Mouse (Mus musculus) frontal cortex, adult 2 months (tissue): ENCODE data around the gene Leap2. TPM values are rescaled to one million over a fixed set of nuclear protein-coding genes. Genes with fewer than 3 reads are reported as not detected.
"Not testable (repeated sequence)": the region's sequence is repeated elsewhere in the genome, so short reads cannot be mapped to it uniquely, and the experiment has no call there.

Experiments
- DNase-seq, 2 experiments: peaks; one replicate each; pipeline ENCODE4 v3.0.0; 2022; ENCODE audit warnings: low spot score in 1 of 2; ENCODE audit errors: extremely low spot score in 1 of 2
- polyA plus RNA-seq: library from polyadenylated mRNA; depleted of rRNA; stranded (reverse); fragments of >200 nt; gene quantifications from 2 replicates; pipeline ENCODE4 v1.2.3, GENCODE M21; 2012

Leap2 gene
- polyA plus RNA-seq, 1 experiment: not detected

- DNase-seq: no peak
These were observed 20.9 kb upstream of the Leap2 start for GRCm38 (mm10) chr11:53443861-53444260.

DNA sequence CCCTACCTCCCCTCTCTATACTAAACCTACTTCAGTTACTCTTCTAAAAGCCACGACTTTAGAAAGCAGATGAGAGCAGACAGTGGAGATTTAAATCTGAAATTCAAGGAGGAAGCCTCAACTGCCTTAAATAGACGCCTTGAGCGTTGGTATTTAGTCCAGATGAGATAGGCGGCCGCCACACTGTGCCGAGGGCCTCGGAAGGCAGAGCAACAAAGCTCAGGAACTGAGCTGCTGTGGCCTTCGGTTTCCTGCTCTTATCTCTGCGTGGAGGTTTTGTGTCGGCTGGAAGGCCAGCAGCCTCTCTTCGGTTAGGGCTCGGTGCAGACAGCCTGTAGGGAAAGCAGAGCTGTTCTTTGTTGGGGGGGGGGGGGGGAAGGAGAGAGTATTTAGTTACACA lies 19.0 kb upstream of the Leap2 start:
- DNase-seq: no peak

DNA sequence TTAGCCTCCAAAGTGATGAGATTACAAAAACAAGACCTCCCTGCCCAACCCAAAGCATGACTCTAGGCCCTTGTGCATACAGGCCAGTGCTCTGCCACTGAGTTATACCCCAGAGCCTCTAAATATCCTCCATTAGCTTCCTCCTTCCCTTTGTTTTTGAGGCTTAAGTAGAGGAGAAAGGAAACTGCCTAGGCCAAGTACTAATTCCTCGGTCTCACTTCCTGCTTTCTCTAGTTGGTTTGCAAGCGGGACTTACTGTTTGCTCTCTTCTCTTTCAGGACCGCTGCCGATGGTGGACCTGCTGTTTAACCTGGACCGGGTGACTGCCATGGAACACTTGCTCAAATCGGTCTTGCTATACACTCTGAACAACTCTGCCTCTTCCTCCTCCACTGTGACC lies 13.4 kb upstream of the Leap2 start:
- DNase-seq: no peak

DNA sequence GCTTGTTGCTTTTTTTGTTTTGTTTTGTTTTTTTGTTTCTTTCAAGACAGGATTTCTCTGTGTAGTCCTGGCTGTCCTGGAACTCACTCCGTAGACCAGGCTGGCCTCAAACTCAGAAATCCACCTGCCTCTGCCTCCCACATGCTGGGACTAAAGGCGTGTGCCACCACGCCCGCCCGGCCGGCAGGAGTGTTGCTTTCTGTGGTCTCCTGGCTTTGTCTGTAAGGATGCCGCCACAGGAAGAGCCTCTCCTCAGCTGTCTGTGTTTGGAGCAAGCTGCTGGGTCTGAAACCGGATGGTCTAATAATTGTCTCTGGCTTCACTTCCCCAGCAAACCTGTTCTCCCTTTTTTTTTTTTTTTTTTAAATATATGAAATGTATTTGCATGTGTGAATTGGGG lies 12.5 kb upstream of the Leap2 start:
- DNase-seq: no peak

GRCm38 (mm10) chr11:53433057-53433456 lies 10.1 kb upstream of the Leap2 start:
- DNase-seq: no peak

DNA sequence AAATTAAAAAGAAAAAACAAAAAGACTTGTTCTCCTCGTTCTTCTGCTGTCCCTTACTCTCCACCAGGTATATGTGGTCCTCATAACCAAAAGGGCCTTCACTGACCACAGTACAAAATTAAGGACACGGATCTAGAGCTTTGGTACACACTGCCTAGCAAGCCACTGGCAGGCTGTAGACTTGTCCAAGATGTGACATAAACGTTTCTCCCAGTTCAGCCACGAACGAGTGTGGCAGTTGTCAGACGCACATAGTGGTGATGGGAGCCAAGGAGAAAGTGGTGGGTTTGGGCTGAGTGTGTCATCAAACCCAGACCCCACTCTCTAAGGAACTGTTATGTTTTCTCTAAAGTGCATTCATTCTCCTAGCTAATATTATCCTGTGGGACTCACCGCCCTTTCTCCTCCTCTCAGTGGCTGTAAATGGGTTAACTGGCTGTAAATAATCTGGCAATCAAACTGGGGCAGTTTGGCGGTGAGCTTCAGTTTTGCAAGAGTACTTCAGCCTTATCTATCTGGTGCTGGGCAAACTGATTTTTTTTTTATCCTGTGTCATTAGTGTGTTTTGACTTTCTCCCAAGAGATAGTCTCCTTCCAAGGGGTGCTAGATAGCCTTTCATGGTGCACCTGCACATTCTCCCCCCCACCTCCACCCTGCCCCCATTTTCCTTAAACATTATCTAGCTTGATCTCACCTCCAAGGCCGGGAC lies 8.5 kb upstream of the Leap2 start:
- DNase-seq: no peak

- DNase-seq: peak; percentile 100
These were observed 7.8 kb upstream of the Leap2 start, which contains the start of the genes Uqcrq and Gdf9 for GRCm38 (mm10) chr11:53430670-53431346. TSS of gene Uqcrq (minus strand) at chr11:53430831. TSS of gene Gdf9 (plus strand) at chr11:53431023.

GRCm38 (mm10) chr11:53430300-53430669 lies 7.3 kb upstream of the Leap2 start:
- no peak for DNase-seq

GRCm38 (mm10) chr11:53429182-53429581 lies 6.2 kb upstream of the Leap2 start:
- DNase-seq: no peak

DNA sequence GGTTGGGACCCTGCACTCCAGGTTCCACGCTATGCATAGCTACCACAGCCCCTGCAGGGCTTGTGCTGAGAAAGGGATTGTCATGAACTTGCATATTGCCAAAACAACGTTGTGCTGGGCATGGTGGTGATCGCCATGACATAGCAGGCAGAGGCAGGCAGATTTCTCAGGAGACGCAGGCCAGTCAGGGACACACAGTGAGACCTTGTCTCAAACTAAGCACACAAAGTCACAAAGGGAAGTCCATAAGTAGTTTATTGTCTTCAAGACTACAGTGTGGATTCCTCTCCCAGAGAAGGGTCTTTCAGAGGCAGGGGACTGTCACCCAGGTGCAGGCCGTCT lies 5.7 kb upstream of the Leap2 start:
- no peak for DNase-seq

DNA sequence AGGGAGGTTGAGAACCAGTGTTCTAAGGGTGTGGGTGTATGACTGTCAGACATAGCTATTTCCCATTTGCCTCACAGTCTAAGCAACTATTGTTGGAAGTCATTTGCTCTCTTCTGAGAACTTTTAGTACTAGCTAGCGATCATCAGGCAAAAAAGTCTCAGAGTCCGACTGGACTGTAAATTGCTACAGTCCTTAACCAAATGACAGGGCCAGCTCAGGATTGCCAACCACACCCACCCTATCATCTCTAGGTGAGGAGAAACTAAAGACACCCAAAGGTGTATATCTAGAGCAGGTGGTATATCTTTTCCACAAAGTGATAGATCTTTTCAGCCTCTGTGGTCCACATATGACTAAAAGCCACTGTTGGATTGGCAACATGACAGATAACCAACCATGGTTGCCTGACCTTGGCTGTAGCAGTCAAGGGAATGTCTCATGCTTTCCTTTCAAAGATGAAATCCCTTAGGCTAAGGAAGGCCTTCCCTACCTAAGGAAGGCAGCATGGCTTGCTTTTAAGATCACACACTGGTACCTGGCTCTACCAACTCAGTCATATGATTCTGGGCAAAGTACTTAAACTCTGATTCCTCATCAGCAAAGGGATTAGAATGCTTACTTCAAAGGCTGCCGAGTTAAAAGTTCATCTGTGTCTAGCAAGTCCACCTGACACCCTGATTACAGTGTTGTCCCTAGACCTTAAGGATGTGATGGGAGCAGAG lies 5.2 kb upstream of the Leap2 start:
- DNase-seq: no peak

DNA sequence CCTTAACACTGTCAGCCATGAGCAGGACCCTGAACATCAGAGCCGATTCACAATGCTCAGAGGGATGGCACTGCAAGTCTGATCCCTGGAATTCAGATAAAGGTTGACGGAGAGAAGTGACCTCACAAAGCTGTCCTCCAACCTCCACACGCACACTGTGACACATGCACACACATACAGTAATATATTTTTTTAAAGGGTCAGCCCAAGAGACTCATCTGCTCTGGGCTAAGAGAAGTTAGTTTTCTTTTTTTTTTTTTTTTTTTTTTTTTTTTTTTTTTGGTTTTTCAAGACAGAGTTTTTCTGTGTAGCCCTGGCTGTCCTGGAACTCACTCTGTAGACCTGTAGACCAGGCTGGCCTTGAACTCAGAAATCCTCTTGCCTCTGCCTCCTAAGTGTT lies 3.9 kb upstream of the Leap2 start:
- DNase-seq: not testable (repeated sequence)

DNA sequence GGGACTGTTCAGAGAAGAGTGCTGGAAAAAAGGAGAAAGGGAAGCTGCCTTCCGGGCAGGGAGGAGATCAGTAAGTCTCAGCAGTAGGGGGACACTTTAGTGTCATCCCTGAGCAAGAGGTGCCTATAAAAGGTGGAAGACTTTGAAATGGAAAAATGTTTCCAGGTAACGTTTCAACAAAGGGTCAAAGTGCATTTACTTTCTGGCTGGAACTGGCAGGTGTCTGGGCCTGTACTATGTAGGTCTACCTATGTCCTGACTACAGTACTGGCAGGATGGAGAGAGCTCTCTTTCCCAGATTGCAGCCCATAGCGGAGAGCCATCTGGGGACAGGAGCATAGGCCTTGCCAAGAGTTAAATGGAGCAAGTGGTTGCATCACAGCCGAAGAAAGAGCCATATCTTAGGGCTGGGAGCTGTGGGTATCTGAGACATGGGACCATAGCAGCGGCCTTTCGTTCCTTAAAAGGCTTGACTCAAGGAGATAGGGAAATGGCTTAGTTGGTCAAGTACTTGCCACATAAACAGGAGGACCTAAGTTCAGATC lies 2.8 kb upstream of the Leap2 start:
- no peak for DNase-seq

DNA sequence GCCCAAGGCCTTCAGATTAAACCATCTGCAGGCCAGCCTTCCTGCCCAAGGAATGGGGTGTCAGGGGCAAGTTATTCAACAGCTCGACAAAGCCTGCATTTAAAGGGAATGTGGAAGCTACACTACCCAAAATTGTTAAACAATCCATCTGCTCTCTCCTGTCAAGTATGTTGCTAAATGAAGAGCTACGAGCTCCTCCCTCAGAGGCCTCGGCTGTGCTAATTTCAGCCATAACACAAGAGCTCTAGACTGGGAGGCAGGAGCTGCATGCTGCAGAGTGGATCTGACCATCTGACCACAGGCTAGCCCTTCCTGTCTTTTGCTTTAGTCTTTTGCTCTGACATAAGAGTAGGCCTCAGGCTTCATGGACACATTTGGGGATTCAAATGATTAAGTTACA lies 2.3 kb upstream of the Leap2 start:
- DNase-seq: no peak

GRCm38 (mm10) chr11:53424826-53425225 lies 1.9 kb upstream of the Leap2 start:
- no peak for DNase-seq

- DNase-seq: no peak
These were observed 4.9 kb downstream of the Leap2 start for GRCm38 (mm10) chr11:53418048-53418447.

- DNase-seq: no peak
These were observed 9.1 kb downstream of the Leap2 start for GRCm38 (mm10) chr11:53413871-53414270.

DNA sequence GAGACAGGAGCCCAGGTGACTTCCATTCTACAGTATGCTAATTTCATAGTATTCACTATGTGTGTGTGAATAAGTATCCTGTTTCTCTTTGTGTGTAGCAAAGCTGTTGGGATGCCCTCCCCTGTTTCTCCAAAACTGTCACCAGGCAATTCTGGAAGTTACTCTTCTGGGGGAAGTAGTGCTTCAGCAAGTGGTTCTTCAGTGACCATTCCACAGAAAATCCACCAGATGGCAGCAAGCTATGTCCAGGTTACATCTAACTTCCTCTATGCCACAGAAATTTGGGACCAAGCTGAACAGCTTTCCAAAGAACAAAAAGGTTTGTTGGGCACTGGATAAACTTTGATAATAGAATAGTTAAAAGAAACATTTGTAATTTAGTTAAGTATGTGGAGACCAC lies 11.2 kb downstream of the Leap2 start:
- peak in 1 of 2 experiments; percentile 40 for DNase-seq

DNA sequence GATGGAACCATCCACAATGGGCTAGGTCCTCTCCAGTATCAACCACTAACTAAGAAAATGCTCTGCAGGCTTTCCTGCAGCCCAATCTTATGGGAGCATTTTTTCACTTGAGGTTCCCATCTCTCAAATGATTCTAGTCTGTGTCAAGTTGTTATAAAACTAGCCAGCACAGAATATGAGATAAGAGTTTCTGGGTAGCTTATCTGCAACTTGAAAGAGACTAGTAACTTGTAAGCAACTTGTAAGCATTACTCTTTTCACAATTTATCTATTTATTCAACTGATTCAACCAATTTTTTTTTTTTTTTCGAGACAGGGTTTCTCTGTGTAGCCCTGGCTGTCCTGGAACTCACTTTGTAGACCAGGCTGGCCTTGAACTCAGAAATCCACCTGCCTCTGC lies 19.3 kb downstream of the Leap2 start:
- DNase-seq: no peak

DNA sequence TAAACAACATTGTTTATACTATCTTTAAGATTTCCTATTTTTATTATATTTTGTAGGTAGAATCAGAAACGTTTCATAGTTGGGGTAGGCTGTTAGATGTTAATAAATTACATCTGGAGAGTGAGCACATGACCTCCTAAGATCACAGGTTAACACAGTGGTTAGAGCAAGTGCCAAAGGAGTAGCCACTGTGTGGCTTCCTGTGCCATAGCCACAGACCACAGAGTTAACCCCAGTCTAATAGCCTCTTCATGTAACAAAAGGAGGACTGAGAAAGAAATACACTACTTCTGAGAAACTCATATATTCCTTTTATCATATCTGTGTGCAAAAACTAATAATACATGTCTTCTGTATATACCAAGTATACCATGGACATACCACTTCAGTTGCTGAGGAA lies 29.1 kb downstream of the Leap2 start:
- DNase-seq: no peak

GRCm38 (mm10) chr11:53383758-53384428 lies 39.1 kb downstream of the Leap2 start:
- no peak for DNase-seq
